Mouse (Mus musculus): ENCODE measurements around the gene Chmp5.

GRCm38 (mm10) chr4:40946516-40947121 is 1.6 kb upstream of the Chmp5 start:
- TF ChIP-seq CTCF (IDR thresholded peaks at IDR 0.05; ENCODE audit: extremely low read depth, insufficient read length, insufficient replicate concordance, low read depth, low read length) (no peak), POLR2A (IDR thresholded peaks at IDR 0.05; ENCODE audit: low read depth, low read length) (no peak)
